Mouse (Mus musculus): ENCODE measurements around the gene Gltp. TPM values are rescaled to one million over a fixed set of nuclear protein-coding genes. Genes with fewer than 3 reads are reported as not detected.
A peak's percentile ranks its signal among the peaks of the same experiment; 100 is the strongest.

The Gltp gene
- polyA plus RNA-seq, 1 experiment from 2014 or later: 42.9 TPM

GRCm38 (mm10) chr5:114719003-114719927 is 28.5 kb upstream of the Gltp start:
- ATAC-seq (ENCODE audit: low FRiP score): no peak
- H3K27ac ChIP-seq: no peak overlapping the region
- no peaks in the 10 kb centered on the region for H3K27me3 ChIP-seq
- peaks cover 97% of the 10 kb centered on the region for H3K36me3 ChIP-seq
- H3K9ac ChIP-seq: no peak overlapping the region
- 90% methylated on average over 20 of the region's 20 CpGs for WGBS
- no peaks in the 10 kb centered on the region for H3K9me3 ChIP-seq
- no peak overlapping the region for H3K4me3 ChIP-seq
- H3K4me1 ChIP-seq (replicated peaks): no peaks in the 10 kb centered on the region
- no peak overlapping the region for H3K4me2 ChIP-seq

- no peak for ATAC-seq (ENCODE audit: low FRiP score)
- Histone ChIP-seq H3K9me3 (no peaks in the 10 kb centered on the region), H3K4me1 (replicated peaks) (no peaks in the 10 kb centered on the region), H3K9ac (no peak overlapping the region), H3K27me3 (no peaks in the 10 kb centered on the region), H3K36me3 (peaks cover 97% of the 10 kb centered on the region), H3K27ac (no peak overlapping the region), H3K4me2 (no peak overlapping the region), H3K4me3 (no peak overlapping the region)
- whole genome bisulfite sequencing: 85% methylated on average over 13 of the region's 13 CpGs
Observed at GRCm38 (mm10) chr5:114718483-114718882, 27.7 kb upstream of the Gltp start.

GRCm38 (mm10) chr5:114717937-114718336 is 27.2 kb upstream of the Gltp start:
- Histone ChIP-seq H3K4me3 (no peak overlapping the region), H3K36me3 (peaks cover 100% of the 10 kb centered on the region)
- WGBS: 90% methylated on average over 8 of the region's 8 CpGs

GRCm38 (mm10) chr5:114717292-114717691 is 26.5 kb upstream of the Gltp start:
- no peak overlapping the region for H3K4me2 ChIP-seq
- H3K27ac ChIP-seq: no peak overlapping the region
- no peaks in the 10 kb centered on the region for H3K9me3 ChIP-seq
- peaks cover 99% of the 10 kb centered on the region for H3K36me3 ChIP-seq
- no peaks in the 10 kb centered on the region for H3K27me3 ChIP-seq
- 92% methylated on average over 12 of the region's 12 CpGs for WGBS
- no peak overlapping the region for H3K9ac ChIP-seq
- no peak for ATAC-seq (ENCODE audit: low FRiP score)
- no peaks in the 10 kb centered on the region for H3K4me1 ChIP-seq (replicated peaks)
- no peak overlapping the region for H3K4me3 ChIP-seq

More at GRCm38 (mm10) chr5:114717937-114718336, 27.2 kb upstream of the Gltp start:
- H3K4me1 ChIP-seq (replicated peaks): no peaks in the 10 kb centered on the region
- no peak overlapping the region for H3K4me2 ChIP-seq
- no peak overlapping the region for H3K9ac ChIP-seq
- H3K27me3 ChIP-seq: no peaks in the 10 kb centered on the region
- ATAC-seq (ENCODE audit: low FRiP score): no peak
- no peak overlapping the region for H3K27ac ChIP-seq
- no peaks in the 10 kb centered on the region for H3K9me3 ChIP-seq

GRCm38 (mm10) chr5:114714551-114714950 is 23.8 kb upstream of the Gltp start:
- H3K4me2 ChIP-seq: no peak overlapping the region
- no peak overlapping the region for H3K4me3 ChIP-seq
- no peaks in the 10 kb centered on the region for H3K4me1 ChIP-seq (replicated peaks)
- H3K36me3 ChIP-seq: peaks cover 99% of the 10 kb centered on the region
- H3K27ac ChIP-seq: no peak overlapping the region
- no peak for ATAC-seq (ENCODE audit: low FRiP score)
- H3K27me3 ChIP-seq: no peaks in the 10 kb centered on the region
- no peaks in the 10 kb centered on the region for H3K9me3 ChIP-seq
- WGBS: 95% methylated on average over 18 of the region's 18 CpGs
- no peak overlapping the region for H3K9ac ChIP-seq

- H3K4me3 ChIP-seq: no peak overlapping the region
- 89% methylated on average over 21 of the region's 21 CpGs for WGBS
- no peak overlapping the region for H3K27ac ChIP-seq
- H3K27me3 ChIP-seq: no peaks in the 10 kb centered on the region
- ATAC-seq (ENCODE audit: low FRiP score): no peak
- no peak overlapping the region for H3K4me2 ChIP-seq
- peaks cover 51% of the 10 kb centered on the region for H3K36me3 ChIP-seq
- H3K9ac ChIP-seq: no peak overlapping the region
- peaks cover 8% of the 10 kb centered on the region for H3K4me1 ChIP-seq (replicated peaks)
- no peaks in the 10 kb centered on the region for H3K9me3 ChIP-seq
Observed at GRCm38 (mm10) chr5:114709357-114709756, 18.6 kb upstream of the Gltp start.

GRCm38 (mm10) chr5:114708491-114708890 is 17.7 kb upstream of the Gltp start:
- 46% methylated on average over 15 of the region's 15 CpGs for WGBS
- no peak overlapping the region for H3K27ac ChIP-seq
- no peaks in the 10 kb centered on the region for H3K9me3 ChIP-seq
- H3K27me3 ChIP-seq: no peaks in the 10 kb centered on the region
- no peak for ATAC-seq (ENCODE audit: low FRiP score)
- H3K9ac ChIP-seq: peak overlapping the region; percentile 83
- H3K36me3 ChIP-seq: peaks cover 43% of the 10 kb centered on the region
- peaks cover 8% of the 10 kb centered on the region for H3K4me1 ChIP-seq (replicated peaks)
- peak overlapping the region; percentile 81 for H3K4me3 ChIP-seq
- H3K4me2 ChIP-seq: peak overlapping the region; percentile 86

- H3K4me1 ChIP-seq (replicated peaks): peaks cover 8% of the 10 kb centered on the region
- H3K36me3 ChIP-seq: peaks cover 33% of the 10 kb centered on the region
- ATAC-seq (ENCODE audit: low FRiP score): peak; percentile 87
- H3K27me3 ChIP-seq: no peaks in the 10 kb centered on the region
- H3K9me3 ChIP-seq: no peaks in the 10 kb centered on the region
- H3K9ac ChIP-seq: peak within 1 kb of the TSS; percentile 83
- 3% methylated on average over 47 of the region's 49 CpGs for WGBS
- H3K27ac ChIP-seq: 0 out of 2 replicates have a peak within 1 kb of the TSS, but pooled peaks have one; percentile 12
- H3K4me2 ChIP-seq: peak within 1 kb of the TSS; percentile 86
- H3K4me3 ChIP-seq: peak within 1 kb of the TSS; percentile 81
Observed at GRCm38 (mm10) chr5:114707265-114708068, 16.7 kb upstream of the Gltp start, which contains the start of gene Tchp. Gene Tchp (plus strand): TSS chr5:114707760.

GRCm38 (mm10) chr5:114702403-114703392 is 11.9 kb upstream of the Gltp start:
- no peaks in the 10 kb centered on the region for H3K27me3 ChIP-seq
- H3K9ac ChIP-seq: no peak overlapping the region
- H3K4me2 ChIP-seq: no peak overlapping the region
- H3K27ac ChIP-seq: no peak overlapping the region
- H3K36me3 ChIP-seq: no peaks in the 10 kb centered on the region
- H3K9me3 ChIP-seq: no peaks in the 10 kb centered on the region
- no peak for ATAC-seq (ENCODE audit: low FRiP score)
- H3K4me1 ChIP-seq (replicated peaks): no peaks in the 10 kb centered on the region; the same call in 1 of the 2 replicates
- 68% methylated on average over 14 of the region's 14 CpGs for WGBS
- no peak overlapping the region for H3K4me3 ChIP-seq

- no peaks in the 10 kb centered on the region for H3K36me3 ChIP-seq
- no peak overlapping the region for H3K9ac ChIP-seq
- WGBS: 77% methylated on average over 7 of the region's 7 CpGs
- no peak overlapping the region for H3K4me2 ChIP-seq
- peaks cover 5% of the 10 kb centered on the region; the same call in 1 of the 2 replicates for H3K27me3 ChIP-seq
- H3K4me3 ChIP-seq: no peak overlapping the region
- H3K4me1 ChIP-seq (replicated peaks): no peaks in the 10 kb centered on the region; the same call in 1 of the 2 replicates
- ATAC-seq (ENCODE audit: low FRiP score): no peak
- no peaks in the 10 kb centered on the region for H3K9me3 ChIP-seq
- no peak overlapping the region for H3K27ac ChIP-seq
Observed at GRCm38 (mm10) chr5:114699015-114699414, 8.2 kb upstream of the Gltp start.

- Histone ChIP-seq H3K9ac (no peak overlapping the region), H3K4me3 (no peak overlapping the region), H3K4me2 (no peak overlapping the region), H3K36me3 (no peaks in the 10 kb centered on the region), H3K4me1 (replicated peaks) (no peaks in the 10 kb centered on the region; the same call in 1 of the 2 replicates), H3K27me3 (peaks cover 9% of the 10 kb centered on the region), H3K9me3 (no peaks in the 10 kb centered on the region), H3K27ac (no peak overlapping the region)
- WGBS: 86% methylated on average over 19 of the region's 19 CpGs
- no peak for ATAC-seq (ENCODE audit: low FRiP score)
Observed at GRCm38 (mm10) chr5:114698044-114698746, 7.4 kb upstream of the Gltp start.

Measured in hindbrain, embryonic 13.5 days (tissue).